Mouse (Mus musculus): Measurements from ENCODE around the gene Chek2.
"Not testable (repeated sequence)": the region's sequence is repeated elsewhere in the genome, so short reads cannot be mapped to it uniquely, and the experiment has no call there.

Gene Chek2

GRCm38 (mm10) chr5:110839678-110840365 lies at the start of gene Chek2, which contains the start of gene Hscb:
TSS of gene Chek2 (plus strand) at chr5:110839979.
TSS of gene Hscb (minus strand) at chr5:110839777.
- DNase-seq (ENCODE audit: low read depth in 1 of 2, low spot score in 2 of 2): peak; percentile 91 to 93

- DNase-seq (ENCODE audit: low read depth in 1 of 2, low spot score in 2 of 2): no peak
Measured at GRCm38 (mm10) chr5:110794363-110794762, 45.4 kb upstream of the Chek2 start.

DNA sequence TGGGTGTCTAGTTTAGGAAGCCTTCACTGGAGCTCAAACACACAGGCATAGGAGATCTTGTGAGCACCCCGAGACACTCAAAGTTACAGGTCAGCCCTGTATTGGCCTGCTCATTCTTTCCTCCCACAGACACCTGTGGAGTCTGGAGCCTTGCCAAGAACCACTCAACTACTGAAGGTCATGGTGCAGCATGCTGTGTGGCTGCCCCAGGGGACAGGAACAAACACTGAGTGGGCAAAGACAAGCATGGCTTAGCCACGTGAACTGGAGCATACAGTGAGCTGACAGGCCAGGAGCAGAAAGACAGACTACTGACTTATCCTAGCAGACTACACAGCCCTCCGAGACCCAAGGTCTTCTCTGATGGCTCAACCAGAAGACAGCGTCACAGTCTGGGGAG lies 42.1 kb upstream of the Chek2 start:
- no peak for DNase-seq (ENCODE audit: low read depth in 1 of 2, low spot score in 2 of 2)

GRCm38 (mm10) chr5:110801036-110801624 lies 38.6 kb upstream of the Chek2 start:
- DNase-seq (ENCODE audit: low read depth in 1 of 2, low spot score in 2 of 2): no peak

GRCm38 (mm10) chr5:110802186-110802585 lies 37.6 kb upstream of the Chek2 start:
- DNase-seq (ENCODE audit: low read depth in 1 of 2, low spot score in 2 of 2): no peak

- no peak for DNase-seq (ENCODE audit: low read depth in 1 of 2, low spot score in 2 of 2)
Measured at GRCm38 (mm10) chr5:110802809-110803208, 37.0 kb upstream of the Chek2 start.

DNA sequence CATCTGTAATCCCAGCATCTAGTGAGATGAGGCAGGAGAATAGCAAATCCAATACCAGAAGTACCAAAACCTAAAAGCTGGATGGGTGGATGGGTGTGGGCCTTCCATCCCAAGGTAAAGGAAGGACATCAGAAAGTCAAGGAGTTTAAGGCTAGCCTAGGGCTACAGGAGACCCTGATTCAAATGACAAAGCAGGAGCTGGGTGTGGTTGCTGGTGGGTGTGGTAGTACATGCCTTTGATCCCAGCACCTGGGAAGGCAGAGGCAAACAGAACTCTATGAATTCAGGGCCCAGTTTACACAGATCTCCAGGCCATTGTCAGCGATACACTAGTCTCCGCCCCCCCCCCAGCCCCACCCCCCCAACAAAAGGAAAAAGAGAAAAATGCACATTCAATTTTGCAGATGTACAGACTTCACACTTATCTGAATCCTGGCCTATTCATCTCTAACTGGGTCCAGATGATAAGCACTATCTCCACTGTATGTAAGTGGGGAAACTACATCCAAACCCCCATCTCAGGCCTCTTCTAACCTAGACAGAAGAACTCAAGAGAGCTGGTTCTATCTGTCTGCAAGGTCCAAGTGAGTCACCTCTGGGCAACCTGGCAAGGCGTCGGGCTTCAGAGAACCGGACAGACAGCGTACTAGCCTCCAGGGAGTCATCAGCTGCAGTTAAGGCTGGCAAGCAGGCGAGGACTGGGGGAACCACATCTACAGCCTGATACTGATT lies 35.6 kb upstream of the Chek2 start:
- no peak for DNase-seq (ENCODE audit: low read depth in 1 of 2, low spot score in 2 of 2)

GRCm38 (mm10) chr5:110806154-110806553 lies 33.6 kb upstream of the Chek2 start:
- DNase-seq (ENCODE audit: low read depth in 1 of 2, low spot score in 2 of 2): no peak

- DNase-seq (ENCODE audit: low read depth in 1 of 2, low spot score in 2 of 2): no peak
Measured at GRCm38 (mm10) chr5:110806676-110807075, 33.1 kb upstream of the Chek2 start.

DNA sequence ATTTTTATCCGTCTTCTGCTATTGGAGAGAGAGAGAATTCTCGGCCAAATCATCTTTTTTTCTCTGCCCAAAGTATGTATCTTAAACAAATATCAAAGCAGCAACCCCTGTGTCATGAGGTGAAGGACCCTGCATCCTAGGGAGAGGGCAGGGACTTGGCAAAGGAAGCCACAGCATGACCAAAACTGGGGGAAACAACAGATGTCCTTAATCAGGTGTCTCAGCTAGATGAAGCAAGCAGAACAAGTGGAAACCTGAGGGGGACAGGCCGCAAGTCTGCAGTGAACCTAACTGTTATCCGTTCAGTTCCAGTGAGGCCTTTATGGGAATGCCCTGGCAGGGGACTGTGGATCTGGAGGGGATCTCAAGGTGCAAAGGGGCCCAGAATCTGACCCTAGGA lies 32.3 kb upstream of the Chek2 start:
- no peak for DNase-seq (ENCODE audit: low read depth in 1 of 2, low spot score in 2 of 2)

GRCm38 (mm10) chr5:110808061-110808631 lies 31.6 kb upstream of the Chek2 start:
- peak; percentile 76 to 90 for DNase-seq (ENCODE audit: low read depth in 1 of 2, low spot score in 2 of 2)

DNA sequence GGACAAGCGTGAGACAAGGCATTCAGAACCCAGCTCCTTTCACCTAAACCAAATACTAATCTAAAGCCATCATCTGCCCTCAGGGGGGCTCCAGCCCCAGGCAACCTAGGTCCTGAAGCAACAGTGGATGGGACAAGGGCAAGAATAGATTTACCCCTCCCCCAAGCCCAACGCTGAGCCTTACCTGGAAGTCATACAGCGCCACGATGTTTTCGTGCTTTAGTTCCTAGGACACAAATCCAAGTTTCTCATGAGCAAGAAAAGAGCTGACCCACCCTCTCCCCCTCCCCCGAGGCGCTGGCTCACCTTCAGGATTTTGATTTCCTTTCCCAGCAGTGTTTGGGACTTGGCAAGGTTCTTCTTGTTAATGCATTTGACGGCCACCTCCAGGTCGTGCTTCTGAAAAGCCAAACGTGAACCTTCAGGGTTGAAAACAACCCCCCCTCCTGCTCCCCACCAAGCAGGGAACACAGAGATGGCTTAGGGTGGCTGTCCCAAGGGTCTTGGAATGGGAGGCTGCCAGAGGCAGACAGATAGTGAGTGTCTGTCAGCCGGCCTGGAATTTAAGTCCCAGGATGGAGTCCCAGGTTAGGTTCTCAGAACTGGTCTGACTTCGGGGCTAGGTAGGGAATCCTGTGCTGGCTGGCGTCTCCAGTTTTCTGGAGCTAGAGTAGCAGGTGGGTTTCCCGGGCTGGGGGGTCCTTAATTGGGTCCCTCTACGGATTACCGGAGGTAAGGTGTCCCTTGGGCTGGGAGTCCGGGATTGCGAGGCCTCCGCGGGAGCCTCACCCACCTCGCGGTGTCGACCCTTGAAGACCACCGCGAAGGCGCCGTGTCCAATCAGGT lies 30.7 kb upstream of the Chek2 start:
- DNase-seq (ENCODE audit: low read depth in 1 of 2, low spot score in 2 of 2): no peak

DNA sequence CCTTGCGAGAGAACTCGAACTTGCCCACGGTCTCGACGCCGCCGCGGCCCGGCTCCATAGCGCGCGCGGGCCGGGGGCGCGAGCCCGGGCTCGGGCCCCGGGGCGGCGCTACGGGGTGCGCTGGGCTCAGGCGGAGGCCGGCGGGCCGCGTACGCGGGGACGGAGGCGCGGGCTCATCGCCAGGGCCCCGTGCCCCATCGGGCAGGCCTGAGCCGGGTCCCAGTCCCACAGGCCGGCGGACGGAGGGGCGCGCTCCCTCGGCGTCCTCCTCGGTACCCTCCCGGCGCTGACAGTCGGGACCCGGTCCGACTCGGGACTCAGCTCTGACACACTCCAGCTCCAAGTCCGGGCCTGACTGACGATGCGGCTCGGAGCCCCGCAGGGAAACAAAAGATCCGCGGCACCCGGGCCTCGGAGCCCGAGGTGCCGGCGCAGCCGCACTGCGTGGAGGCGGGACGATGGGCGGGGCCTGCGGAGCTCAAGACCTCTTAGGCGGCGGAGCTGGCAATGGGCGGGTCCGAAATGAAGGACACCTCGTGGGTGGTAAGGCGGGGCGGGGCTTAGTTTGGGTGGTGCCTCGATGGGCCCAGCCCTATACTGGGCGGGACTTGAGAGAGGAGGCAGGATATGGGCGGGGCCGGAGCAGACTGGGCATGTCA lies 30.0 kb upstream of the Chek2 start, which contains the start of gene Ulk1:
Ulk1 (minus strand) TSS at position 431 of the 659 bp plus-strand sequence.
- DNase-seq (ENCODE audit: low read depth in 1 of 2, low spot score in 2 of 2): peak; percentile 99 to 100

DNA sequence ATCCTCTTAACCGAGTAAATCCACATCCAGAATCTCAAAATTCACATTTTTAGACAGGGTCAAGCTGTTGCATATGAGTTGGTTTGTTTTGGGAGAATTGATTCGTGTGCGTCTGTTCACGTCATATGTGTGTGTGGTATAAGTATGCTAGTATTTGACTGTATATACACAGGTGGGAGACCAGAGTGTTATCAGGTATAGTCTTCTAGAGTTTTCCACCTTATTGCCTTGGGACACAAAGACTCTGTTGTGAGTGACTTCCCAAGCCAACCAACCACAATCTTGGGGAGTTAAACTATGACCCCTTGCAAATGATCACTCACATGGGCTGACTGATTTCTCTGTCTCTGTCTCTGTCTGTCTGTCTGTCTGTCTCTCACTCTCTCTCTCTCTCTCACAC lies 15.4 kb upstream of the Chek2 start:
- no peak for DNase-seq (ENCODE audit: low read depth in 1 of 2, low spot score in 2 of 2)

DNA sequence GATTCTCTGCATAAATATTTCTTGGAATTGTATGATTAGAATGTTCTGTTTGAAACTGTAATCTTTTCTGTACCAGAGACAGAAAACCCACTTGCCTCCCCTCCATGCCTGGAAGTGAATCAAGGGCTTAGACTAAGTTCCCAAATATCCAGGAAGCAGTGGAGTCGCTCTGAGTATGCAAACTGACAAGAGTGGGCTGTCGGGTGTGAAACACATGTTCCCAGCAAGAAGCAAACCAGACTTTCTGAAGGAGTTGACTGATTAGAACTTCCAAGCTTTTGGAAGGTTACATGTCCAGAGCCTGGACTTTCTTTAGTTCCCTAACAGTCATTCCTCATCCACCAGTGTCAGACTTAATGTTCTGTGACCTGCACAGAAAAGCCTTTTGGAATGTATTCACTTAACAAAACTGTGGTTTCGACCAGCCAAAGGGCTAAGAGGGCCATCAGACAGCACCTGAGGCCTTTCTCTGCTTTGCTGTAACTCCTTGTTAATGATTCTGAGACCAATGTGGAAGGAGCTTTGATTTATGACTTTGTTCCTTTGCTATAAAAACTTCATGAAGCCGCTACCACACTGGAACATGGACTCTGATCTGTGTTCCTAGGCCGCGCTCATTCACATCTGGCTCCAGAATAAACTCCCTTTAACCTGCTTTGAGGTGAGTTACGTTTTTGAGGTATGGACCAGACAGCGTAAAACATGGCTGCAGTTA lies 12.8 kb upstream of the Chek2 start:
- no peak for DNase-seq (ENCODE audit: low read depth in 1 of 2, low spot score in 2 of 2)

DNA sequence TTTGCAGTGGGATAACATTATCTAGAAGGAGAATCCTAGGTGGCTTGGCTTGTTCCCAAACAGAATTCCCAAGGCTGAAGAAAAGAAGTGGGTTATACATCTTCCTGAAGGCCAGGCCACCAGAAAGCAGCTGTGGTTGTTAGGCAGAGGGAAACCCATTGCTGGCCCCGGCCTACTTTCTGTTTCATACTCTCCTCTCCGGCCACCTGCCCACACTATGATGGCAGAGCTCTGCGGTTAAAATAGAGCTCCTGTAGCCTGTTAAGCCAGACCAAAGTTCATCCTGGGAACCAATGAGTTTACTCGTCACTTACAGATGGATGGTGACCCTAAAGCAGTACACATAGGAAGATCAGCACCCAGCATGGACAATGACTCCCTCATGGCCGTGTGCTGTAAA lies 12.2 kb upstream of the Chek2 start:
- no peak for DNase-seq (ENCODE audit: low read depth in 1 of 2, low spot score in 2 of 2)

DNA sequence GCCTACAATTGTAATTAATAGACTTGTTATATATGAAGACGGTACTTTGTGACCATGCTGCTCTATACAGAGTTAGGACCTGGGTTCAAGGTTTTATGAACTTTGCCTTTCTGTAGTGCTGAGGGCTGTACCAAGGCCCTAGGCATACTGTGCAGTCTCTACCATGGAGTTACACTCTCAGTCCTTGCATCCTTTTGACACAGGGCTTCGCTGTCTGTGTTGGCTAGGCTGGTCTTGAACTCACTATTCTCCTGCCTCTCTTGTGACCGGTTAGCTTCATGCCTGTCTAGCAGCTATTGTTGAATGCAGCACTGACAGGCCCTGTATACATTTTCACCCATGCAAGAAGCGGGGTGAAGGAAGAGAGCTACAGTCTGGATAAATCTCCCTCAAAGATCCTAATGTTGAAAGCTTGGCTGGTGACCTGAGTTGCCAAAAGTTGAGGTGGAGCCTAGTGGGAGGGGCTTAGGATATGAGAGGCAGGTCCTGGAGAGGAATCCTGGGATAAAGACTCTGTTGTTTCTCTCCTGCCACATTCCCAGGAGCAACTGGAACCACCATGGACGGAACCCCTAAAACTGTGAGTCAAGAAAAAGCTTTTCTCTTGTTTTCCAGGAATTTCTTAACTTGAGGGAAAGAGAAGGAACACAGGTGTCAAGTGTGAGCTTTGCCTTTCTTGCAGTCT lies 8.6 kb upstream of the Chek2 start:
- DNase-seq (ENCODE audit: low read depth in 1 of 2, low spot score in 2 of 2): no peak

DNA sequence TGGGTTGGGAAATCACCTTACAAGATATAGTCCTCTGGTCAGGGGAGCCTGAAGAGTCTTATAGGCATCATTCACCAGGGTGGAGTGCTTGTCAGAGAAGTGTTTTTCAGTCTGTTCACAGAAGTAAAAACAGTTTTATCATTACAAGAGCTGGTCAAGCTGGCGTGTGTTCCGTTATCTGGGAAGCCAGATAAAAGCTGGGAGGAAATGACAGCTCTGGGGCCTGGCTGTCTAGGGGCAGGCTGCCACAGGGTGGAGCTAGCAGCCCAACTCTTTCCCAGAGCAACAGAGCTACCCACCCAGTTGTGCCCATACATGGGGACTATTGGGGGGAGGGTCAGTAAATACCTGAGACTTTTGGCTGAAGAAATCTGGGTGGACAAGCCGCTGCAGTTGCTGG lies 3.8 kb upstream of the Chek2 start:
- DNase-seq (ENCODE audit: low read depth in 1 of 2, low spot score in 2 of 2): no peak

GRCm38 (mm10) chr5:110838016-110838415 lies 1.8 kb upstream of the Chek2 start:
- not testable (repeated sequence) for DNase-seq (ENCODE audit: low read depth in 1 of 2, low spot score in 2 of 2)
